Mouse (Mus musculus) C2C12 (cell line): ENCODE measurements around the gene Olfr821. TPM values are rescaled to one million over a fixed set of nuclear protein-coding genes. Genes with fewer than 3 reads are reported as not detected.
"Not testable (repeated sequence)": the region's sequence is repeated elsewhere in the genome, so short reads cannot be mapped to it uniquely, and the experiment has no call there.

ENCODE experiments used
- H3K27me3 ChIP-seq: one replicate; pipeline ENCODE4 v1.6.1; 2011; ENCODE audit not compliant: control insufficient read depth, insufficient read depth, insufficient read length
- H3K36me3 ChIP-seq: one replicate; pipeline ENCODE4 v1.6.1; 2011; ENCODE audit not compliant: control insufficient read depth, insufficient read depth
- H3K4me3 ChIP-seq: one replicate; pipeline ENCODE4 v1.5.1; 2011; ENCODE audit warnings: mild to moderate bottlenecking, control low read depth; ENCODE audit not compliant: poor library complexity, insufficient read depth, severe bottlenecking
- H3K79me2 ChIP-seq: one replicate; pipeline ENCODE4 v1.6.1; 2011; ENCODE audit not compliant: control insufficient read depth, insufficient read depth
- H3K79me3 ChIP-seq: one replicate; pipeline ENCODE4 v1.6.1; 2011; ENCODE audit warnings: low read depth, control low read depth
- H3ac ChIP-seq: one replicate; pipeline ENCODE3; 2011; ENCODE audit warnings: low read depth; ENCODE audit not compliant: control insufficient read depth, insufficient read length
- CEBPB ChIP-seq: IDR thresholded peaks from one replicate; pipeline ENCODE4 v1.6.1; 2011; ENCODE audit warnings: low read depth, mild to moderate bottlenecking, control low read depth, moderate library complexity
- CTCF ChIP-seq: IDR thresholded peaks from one replicate; pipeline ENCODE4 v1.5.1; 2011; ENCODE audit not compliant: control insufficient read depth, insufficient read depth, insufficient read length
- FOSL1 ChIP-seq: IDR thresholded peaks from one replicate; pipeline ENCODE4 v1.8.0; 2011; ENCODE audit warnings: mild to moderate bottlenecking, low read length; ENCODE audit not compliant: poor library complexity, insufficient read depth, severe bottlenecking
- MAX ChIP-seq: IDR thresholded peaks from one replicate; pipeline ENCODE4 v1.6.1; 2011; ENCODE audit warnings: mild to moderate bottlenecking, control low read depth
- MYOD1 ChIP-seq: IDR thresholded peaks from one replicate; pipeline ENCODE4 v1.6.1; 2011; ENCODE audit warnings: low read depth; ENCODE audit not compliant: control insufficient read depth, insufficient read length
- MYOG ChIP-seq: IDR thresholded peaks from one replicate; pipeline ENCODE4 v1.6.1; 2011; ENCODE audit not compliant: control insufficient read depth, insufficient read length; ENCODE audit errors: extremely low read depth
- USF1 ChIP-seq: IDR thresholded peaks from one replicate; pipeline ENCODE4 v1.6.1; 2011; ENCODE audit warnings: low read depth, mild to moderate bottlenecking, control low read depth, moderate library complexity
- long read RNA-seq, 2 experiments: library from polyadenylated mRNA; unstranded; transcript quantifications; one replicate each; pipeline ENCODE4 v2.0.0; 2019 to 2020
- polyA plus RNA-seq: library from polyadenylated mRNA; unstranded; fragments of >200 nt; fragmentation: generic; extraction: Trizol; gene quantifications from one replicate; pipeline ENCODE4 v1.2.1, GENCODE M21; 2012; ENCODE audit warnings: missing spikeins

Olfr821 gene
- not detected for polyA plus RNA-seq
- long read RNA-seq, experiment 1: 0 reads
- long read RNA-seq, experiment 2: 0 reads

- no peaks in the 10 kb centered on the region for H3K79me3 ChIP-seq
- H3K79me2 ChIP-seq: no peaks in the 10 kb centered on the region
- H3K4me3 ChIP-seq: no peak within 1 kb of the TSS
- TF ChIP-seq CTCF (no peak), FOSL1 (no peak), MAX (no peak), USF1 (no peak), CEBPB (no peak), MYOG (no peak), MYOD1 (no peak)
- no peak within 1 kb of the TSS for H3ac ChIP-seq
- no peaks in the 10 kb centered on the region for H3K36me3 ChIP-seq
- H3K27me3 ChIP-seq: no peaks in the 10 kb centered on the region
These were observed at the start of gene Olfr821 for GRCm38 (mm10) chr10:130030048-130030447. Gene Olfr821 (plus strand): TSS chr10:130030348.

- H3K79me2 ChIP-seq, H3K27me3 ChIP-seq, H3K36me3 ChIP-seq, H3K79me3 ChIP-seq, H3ac ChIP-seq, H3K4me3 ChIP-seq: not testable (repeated sequence)
These were observed 48.3 kb upstream of the Olfr821 start for GRCm38 (mm10) chr10:129981867-129982266.

- H3K4me3 ChIP-seq, H3K27me3 ChIP-seq, H3ac ChIP-seq, H3K79me3 ChIP-seq, H3K79me2 ChIP-seq, H3K36me3 ChIP-seq: not testable (repeated sequence)
These were observed 45.2 kb upstream of the Olfr821 start, which contains the start of gene Gm10310 for GRCm38 (mm10) chr10:129984962-129985361. Gene Gm10310 (minus strand): TSS chr10:129985062.

- not testable (repeated sequence) for H3K4me3 ChIP-seq, H3K27me3 ChIP-seq, H3K79me2 ChIP-seq, H3K79me3 ChIP-seq, H3ac ChIP-seq, H3K36me3 ChIP-seq
These were observed 26.0 kb upstream of the Olfr821 start for GRCm38 (mm10) chr10:130004104-130004503.

- H3K4me3 ChIP-seq, H3K36me3 ChIP-seq, H3ac ChIP-seq, H3K79me2 ChIP-seq, H3K79me3 ChIP-seq, H3K27me3 ChIP-seq: not testable (repeated sequence)
These were observed 24.8 kb upstream of the Olfr821 start for GRCm38 (mm10) chr10:130005366-130005765.

- no peaks in the 10 kb centered on the region for H3K79me3 ChIP-seq
- H3K4me3 ChIP-seq: no peak within 1 kb of the TSS
- H3K79me2 ChIP-seq: no peaks in the 10 kb centered on the region
- no peaks in the 10 kb centered on the region for H3K27me3 ChIP-seq
- H3K36me3 ChIP-seq: no peaks in the 10 kb centered on the region
- H3ac ChIP-seq: no peak within 1 kb of the TSS
- TF ChIP-seq MYOD1: no peak
These were observed 17.8 kb upstream of the Olfr821 start, which contains the start of gene Olfr820 for GRCm38 (mm10) chr10:130012321-130012720. Gene Olfr820 (plus strand): TSS chr10:130012621.

GRCm38 (mm10) chr10:130037096-130037495 lies 6.9 kb downstream of the Olfr821 start:
- Histone ChIP-seq H3K79me2 (no peaks in the 10 kb centered on the region), H3K36me3 (no peaks in the 10 kb centered on the region), H3ac (no peak overlapping the region), H3K4me3 (no peak overlapping the region), H3K27me3 (no peaks in the 10 kb centered on the region), H3K79me3 (no peaks in the 10 kb centered on the region)
- no peak for TF ChIP-seq FOSL1
- no peak for TF ChIP-seq CTCF
- TF ChIP-seq MAX: no peak
- no peak for TF ChIP-seq CEBPB
- TF ChIP-seq USF1: no peak
- no peak for TF ChIP-seq MYOD1
- no peak for TF ChIP-seq MYOG
